Mouse (Mus musculus) limb, embryonic 14.5 days (tissue): ENCODE data around the gene Cpsf4l. TPM values are rescaled to one million over a fixed set of nuclear protein-coding genes. Genes with fewer than 3 reads are reported as not detected.

Experiments used
- ATAC-seq: fragments of 200-750 bp; cut with Nextera tagmentation; 2 replicates; pipeline ENCODE4 v1.8.0; 2017; ENCODE audit warnings: low read depth, moderate number of reproducible peaks, moderate TSS enrichment; ENCODE audit not compliant: low FRiP score
- DNase-seq: peaks from one replicate; pipeline ENCODE4 v3.0.0-alpha.2; 2015; ENCODE audit warnings: low spot score
- H3K27ac ChIP-seq: fragments of 300-500 bp; sonication (generic); replicated peaks from 2 replicates; pipeline ENCODE4 v1.5.1; 2014; ENCODE audit warnings: low read depth, mild to moderate bottlenecking, low read length, moderate library complexity, mixed read lengths
- H3K27me3 ChIP-seq: fragments of 300-500 bp; sonication (generic); 2 replicates; pipeline ENCODE4 v1.6.1; 2014; ENCODE audit warnings: low read length, mixed read lengths; ENCODE audit not compliant: control insufficient read depth, insufficient read depth
- H3K36me3 ChIP-seq: fragments of 300-500 bp; sonication (generic); 2 replicates; pipeline ENCODE4 v1.6.1; 2014; ENCODE audit warnings: mild to moderate bottlenecking, low read length, moderate library complexity, mixed read lengths; ENCODE audit not compliant: control insufficient read depth, insufficient read depth
- H3K4me1 ChIP-seq: fragments of 300-500 bp; sonication (generic); 2 replicates; pipeline ENCODE4 v1.6.1; 2014; ENCODE audit warnings: antibody characterized with exemption, low read length, mixed read lengths; ENCODE audit not compliant: control insufficient read depth, insufficient read depth
- H3K4me2 ChIP-seq: fragments of 300-500 bp; sonication (generic); replicated peaks from 2 replicates; pipeline ENCODE4 v1.6.1; 2014; ENCODE audit warnings: low read depth, mild to moderate bottlenecking, low read length, moderate library complexity; ENCODE audit not compliant: severe bottlenecking
- H3K4me3 ChIP-seq: fragments of 300-500 bp; sonication (generic); replicated peaks from 2 replicates; pipeline ENCODE4 v1.5.1; 2014; ENCODE audit warnings: low read length
- H3K9ac ChIP-seq: fragments of 300-500 bp; sonication (generic); 2 replicates; pipeline ENCODE4 v1.6.1; 2014; ENCODE audit warnings: mild to moderate bottlenecking, low read depth, low read length, moderate library complexity; ENCODE audit not compliant: severe bottlenecking
- H3K9me3 ChIP-seq: fragments of 300-500 bp; sonication (generic); 2 replicates; pipeline ENCODE4 v1.6.1; 2016; ENCODE audit warnings: low read length; ENCODE audit not compliant: control insufficient read depth
- POLR2A ChIP-seq: fragments of 200-500 bp; IDR thresholded peaks from 2 replicates; pipeline ENCODE4 v1.8.0; 2012; ENCODE audit warnings: inconsistent platforms, mild to moderate bottlenecking, moderate library complexity, borderline replicate concordance; ENCODE audit not compliant: insufficient read depth, insufficient read length; ENCODE audit errors: extremely low read depth
- WGBS: fragments of 180-500 bp; shearing (Covaris S2); extraction: QIAGEN DNeasy Blood & Tissue Kit; methylation state at CpG from one replicate; pipeline ENCODE4 v1.1.7; 2014; 5-methylcytosine and 5-hydroxymethylcytosine counted together
- polyA plus RNA-seq, 2 experiments: library from polyadenylated mRNA; depleted of rRNA in 1 of 2; stranded (reverse) in 1 of 2; unstranded in 1 of 2; fragments of >200 nt; fragmentation: Nextera tagmentation in 1 of 2; extraction: Ambion mirVana in 1 of 2; gene quantifications; 2 replicates each; pipeline versions ENCODE4 v1.2.1 to v1.2.3; 2012 to 2014

Cpsf4l gene
- polyA plus RNA-seq, 2 experiments: 0.88 to 1.2 TPM

DNA sequence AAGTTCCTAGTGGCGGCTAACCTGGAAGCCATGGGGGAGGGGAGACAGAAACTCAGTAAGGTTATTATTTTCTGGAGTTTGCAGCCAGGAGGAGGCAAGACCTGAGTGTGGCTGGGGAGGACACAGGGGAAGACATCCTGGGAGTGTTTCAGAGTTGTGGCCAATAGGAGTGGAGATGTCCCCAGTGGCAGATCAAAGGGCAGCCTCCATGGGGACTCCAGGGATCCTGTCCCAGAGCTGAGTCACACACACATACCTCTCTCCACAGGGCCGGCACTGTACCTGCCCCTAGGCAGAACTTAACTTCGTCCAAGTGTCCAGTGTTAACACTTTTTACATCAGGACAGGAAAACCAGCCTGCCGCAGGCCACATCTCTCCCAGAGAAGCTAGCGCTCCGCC is 25.3 kb upstream of the Cpsf4l start:
- no peak for ATAC-seq
- H3K4me3 ChIP-seq: no peak overlapping the region
- H3K4me1 ChIP-seq: peaks cover 47% of the 10 kb centered on the region
- TF ChIP-seq POLR2A: no peak
- no peaks in the 10 kb centered on the region for H3K9me3 ChIP-seq
- no peak for DNase-seq
- no peak overlapping the region for H3K9ac ChIP-seq
- H3K36me3 ChIP-seq: peaks cover 11% of the 10 kb centered on the region
- H3K27me3 ChIP-seq: no peaks in the 10 kb centered on the region
- WGBS: 58% methylated on average over 6 of the region's 6 CpGs
- H3K27ac ChIP-seq: peak overlapping the region; percentile 48; the same call in 1 of the 2 replicates
- no peak overlapping the region for H3K4me2 ChIP-seq

DNA sequence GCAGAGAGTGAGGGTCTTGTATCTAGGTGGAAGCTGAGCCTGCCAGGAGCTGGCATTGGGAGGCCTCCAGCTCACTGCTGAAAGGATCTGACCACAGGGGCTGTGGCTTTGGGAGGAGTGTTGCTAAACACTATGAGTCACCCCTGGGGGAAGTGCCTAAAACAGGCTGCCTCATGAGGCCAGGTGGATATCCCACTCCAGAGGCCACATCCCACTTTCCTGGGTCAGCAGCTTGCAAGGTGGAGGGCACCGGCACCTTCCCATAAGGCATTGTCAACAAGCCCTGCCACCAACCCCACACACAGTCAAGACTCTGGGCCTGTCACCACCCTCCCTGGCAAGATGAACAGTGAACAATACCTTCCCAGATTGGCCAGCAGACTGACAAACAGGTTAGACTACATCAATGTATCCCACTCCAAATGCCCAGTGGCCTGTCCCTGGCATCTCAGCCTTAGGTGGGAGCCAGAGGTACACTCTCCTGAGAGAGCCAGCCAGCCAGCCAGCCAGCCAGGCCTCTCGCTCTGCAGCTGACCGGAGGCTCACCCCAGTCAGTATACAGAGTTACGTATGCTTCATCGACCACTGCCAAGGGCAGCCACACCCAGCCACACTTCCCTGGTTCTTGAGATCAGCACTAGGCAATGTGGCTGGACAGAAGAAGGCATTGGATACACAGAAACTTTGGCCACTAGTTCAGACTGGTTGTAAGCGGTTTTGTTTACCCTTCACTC is 24.0 kb upstream of the Cpsf4l start:
- 63% methylated on average over 6 of the region's 6 CpGs for WGBS
- DNase-seq: no peak
- Histone ChIP-seq H3K27me3 (no peaks in the 10 kb centered on the region), H3K4me2 (no peak overlapping the region), H3K9me3 (no peaks in the 10 kb centered on the region), H3K27ac (no peak overlapping the region; the same call in 1 of the 2 replicates), H3K9ac (no peak overlapping the region), H3K4me1 (peaks cover 56% of the 10 kb centered on the region), H3K36me3 (peaks cover 19% of the 10 kb centered on the region), H3K4me3 (no peak overlapping the region)
- TF ChIP-seq POLR2A: no peak
- no peak for ATAC-seq

DNA sequence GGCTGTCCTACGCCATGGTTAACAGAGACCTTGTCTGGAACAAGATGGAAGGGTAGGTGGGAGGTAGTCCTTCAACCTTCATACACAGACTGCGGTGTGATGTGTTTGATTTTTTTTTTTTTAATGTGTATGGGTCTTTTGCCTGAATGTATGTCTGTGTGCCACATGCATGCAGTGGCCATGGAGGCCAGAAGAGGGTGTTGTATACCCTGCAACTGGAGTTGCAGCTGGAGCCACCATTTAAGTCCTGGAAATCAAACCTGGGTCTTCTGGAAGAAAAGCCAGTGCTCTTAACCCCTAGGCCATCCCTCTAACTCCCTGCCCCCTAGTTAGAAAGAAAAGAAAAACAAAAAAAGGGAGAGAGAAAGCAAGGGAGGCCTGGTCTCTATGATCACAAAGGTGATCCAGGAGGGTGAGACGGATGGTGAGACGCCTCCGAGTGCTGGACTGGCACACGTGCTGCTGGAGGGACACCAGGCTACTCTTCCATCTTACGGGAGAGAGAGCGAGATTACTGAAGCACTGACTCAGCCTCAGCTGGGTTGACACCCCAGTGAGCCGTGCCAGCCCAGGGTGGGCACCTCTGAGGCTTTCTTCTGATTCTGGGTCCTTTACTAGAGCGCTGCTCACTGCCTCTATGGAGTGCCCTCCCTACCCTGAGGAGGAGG is 22.3 kb upstream of the Cpsf4l start:
- peaks cover 66% of the 10 kb centered on the region for H3K4me1 ChIP-seq
- 92% methylated on average over 10 of the region's 10 CpGs for WGBS
- H3K27me3 ChIP-seq: no peaks in the 10 kb centered on the region
- DNase-seq: no peak
- H3K9me3 ChIP-seq: no peaks in the 10 kb centered on the region
- peaks cover 31% of the 10 kb centered on the region for H3K36me3 ChIP-seq
- H3K27ac ChIP-seq: no peak overlapping the region
- no peak overlapping the region for H3K9ac ChIP-seq
- no peak overlapping the region for H3K4me3 ChIP-seq
- no peak for TF ChIP-seq POLR2A
- H3K4me2 ChIP-seq: no peak overlapping the region
- no peak for ATAC-seq

DNA sequence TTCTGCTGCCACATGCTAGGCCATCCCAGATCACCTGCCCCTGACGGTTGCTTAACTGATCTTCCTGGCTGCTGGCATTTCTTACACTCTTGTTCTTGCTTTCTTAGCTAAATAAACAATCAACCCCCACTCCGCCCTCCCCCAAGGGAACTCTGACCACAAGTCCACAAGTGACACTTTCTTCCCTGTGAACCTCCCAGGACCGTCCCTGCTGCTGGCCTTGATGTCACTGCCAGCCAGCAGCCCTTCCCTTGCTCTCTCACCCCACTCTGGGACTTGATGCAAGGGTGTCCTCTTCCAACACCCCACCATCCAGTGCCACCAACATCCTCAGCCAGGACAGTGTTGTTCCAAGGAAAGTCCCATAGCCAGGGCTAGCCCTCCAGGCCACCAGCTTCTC is 21.1 kb upstream of the Cpsf4l start:
- Histone ChIP-seq H3K36me3 (peaks cover 36% of the 10 kb centered on the region), H3K9me3 (no peaks in the 10 kb centered on the region), H3K27ac (no peak overlapping the region), H3K4me1 (peaks cover 70% of the 10 kb centered on the region), H3K9ac (no peak overlapping the region), H3K4me2 (no peak overlapping the region), H3K4me3 (no peak overlapping the region), H3K27me3 (no peaks in the 10 kb centered on the region)
- DNase-seq (no peak), ATAC-seq (no peak)
- TF ChIP-seq POLR2A: no peak
- 72% methylated on average over 3 of the region's 3 CpGs for WGBS

DNA sequence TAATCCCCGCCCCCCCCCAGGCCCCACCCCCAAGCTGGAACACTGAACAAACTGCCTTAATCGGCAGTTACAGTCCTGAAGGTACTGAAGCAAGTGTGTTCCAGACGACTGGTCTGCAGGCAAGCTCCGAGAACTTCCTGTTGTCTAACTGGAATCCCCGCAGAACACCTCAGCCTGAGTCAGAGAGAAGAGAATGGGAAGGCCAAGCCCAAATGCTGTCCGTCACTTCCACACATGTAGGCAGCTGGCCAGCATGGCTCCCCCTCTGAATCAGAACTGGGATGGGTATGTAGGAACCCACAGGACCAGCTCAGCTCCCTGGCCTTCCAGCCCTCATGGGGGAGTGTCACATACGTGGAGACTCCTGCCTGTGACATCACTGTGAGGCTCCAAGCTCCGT is 20.1 kb upstream of the Cpsf4l start:
- Histone ChIP-seq H3K27ac (no peak overlapping the region), H3K36me3 (peaks cover 44% of the 10 kb centered on the region), H3K9me3 (no peaks in the 10 kb centered on the region), H3K4me2 (no peak overlapping the region), H3K9ac (no peak overlapping the region), H3K4me1 (peaks cover 61% of the 10 kb centered on the region), H3K27me3 (no peaks in the 10 kb centered on the region), H3K4me3 (no peak overlapping the region)
- no peak for TF ChIP-seq POLR2A
- 29% methylated on average over 8 of the region's 8 CpGs for whole genome bisulfite sequencing
- DNase-seq (no peak), ATAC-seq (no peak)
